Mouse (Mus musculus): ENCODE measurements at regions not wholly inside any gene's neighbourhood (a gene's known extent, or its start where the extent isn't known, plus 50 kb on each side); places are given as distances from the start of the nearest gene placed in this dataset.

DNA sequence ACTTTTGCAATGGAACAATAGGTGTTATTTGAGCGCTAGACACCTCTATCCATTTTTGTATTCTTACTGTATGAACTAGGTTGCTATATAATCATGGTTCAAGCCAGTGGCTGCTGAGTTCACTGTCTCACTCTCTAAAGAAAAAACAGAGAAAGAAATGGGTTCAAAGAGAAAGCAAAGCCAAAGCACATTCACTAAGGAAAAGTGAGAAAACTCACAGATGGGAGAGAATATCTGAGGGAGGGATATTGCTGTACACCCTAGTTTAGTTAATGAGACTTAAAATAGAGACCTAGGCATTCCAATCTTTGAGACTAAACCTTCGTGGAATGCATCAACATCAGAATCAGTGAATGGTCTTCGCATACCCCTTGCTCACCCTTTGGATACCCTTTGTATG is 371.0 kb downstream of the Fam198b start:
- TF ChIP-seq CTCF (IDR thresholded peaks at IDR 0.05; ENCODE audit: insufficient read depth, low read length) = no peak
- no peak for TF ChIP-seq POLR2A (IDR thresholded peaks at IDR 0.05; ENCODE audit: borderline replicate concordance, extremely low read depth, low read depth, low read length)

Measured in lung, adult 2 months (tissue).